Mouse (Mus musculus) myocyte (in vitro differentiated cells): ENCODE data around the gene Lamtor5. TPM values are rescaled to one million over a fixed set of nuclear protein-coding genes. Genes with fewer than 3 reads are reported as not detected.

ENCODE experiments used
- H3K27me3 ChIP-seq: one replicate; pipeline ENCODE4 v1.6.1; 2011; ENCODE audit not compliant: control insufficient read depth, insufficient read depth, insufficient read length
- H3K36me3 ChIP-seq: one replicate; pipeline ENCODE4 v1.6.1; 2011; ENCODE audit not compliant: control insufficient read depth, insufficient read depth
- H3K4me2 ChIP-seq: one replicate; pipeline ENCODE4 v1.6.1; 2011; ENCODE audit warnings: low read depth, control low read depth
- H3K4me3 ChIP-seq: one replicate; pipeline ENCODE4 v1.5.1; 2011; ENCODE audit warnings: mild to moderate bottlenecking, control low read depth, moderate library complexity
- H3K79me2 ChIP-seq: one replicate; pipeline ENCODE4 v1.6.1; 2011; ENCODE audit not compliant: control insufficient read depth, insufficient read depth
- H3ac ChIP-seq: one replicate; pipeline ENCODE4 v1.6.1; 2011; ENCODE audit not compliant: control insufficient read depth, insufficient read length
- CEBPB ChIP-seq: IDR thresholded peaks from 2 replicates; pipeline ENCODE4 v1.6.1; 2011; ENCODE audit warnings: mild to moderate bottlenecking, moderate library complexity; ENCODE audit not compliant: poor library complexity, insufficient read depth, severe bottlenecking
- E2F4 ChIP-seq: IDR thresholded peaks from one replicate; pipeline ENCODE4 v1.6.1; 2011; ENCODE audit warnings: mild to moderate bottlenecking, control low read depth, moderate library complexity; ENCODE audit not compliant: insufficient read depth
- MAX ChIP-seq: IDR thresholded peaks from one replicate; pipeline ENCODE4 v1.6.1; 2011; ENCODE audit warnings: low read depth, mild to moderate bottlenecking, control low read depth
- MYOD1 ChIP-seq, 3 experiments: IDR thresholded peaks; one replicate each; pipeline ENCODE4 v1.6.1; 2011; ENCODE audit warnings: control low read depth in 2 of 3, low read depth in 2 of 3, mild to moderate bottlenecking in 2 of 3, moderate library complexity in 1 of 3; ENCODE audit not compliant: insufficient read length in 2 of 3, control insufficient read depth in 1 of 3
- MYOG ChIP-seq, 3 experiments: IDR thresholded peaks; one replicate each; pipeline ENCODE4 v1.6.1; 2011; ENCODE audit warnings: control low read depth in 2 of 3, low read depth in 2 of 3, mild to moderate bottlenecking in 2 of 3; ENCODE audit not compliant: insufficient read length in 2 of 3, control insufficient read depth in 1 of 3, insufficient read depth in 1 of 3
- POLR2A ChIP-seq: IDR thresholded peaks from one replicate; pipeline ENCODE4 v1.6.1; 2011; ENCODE audit warnings: low read depth, mild to moderate bottlenecking, control low read depth, moderate library complexity; ENCODE audit not compliant: insufficient read length
- POLR2AphosphoS2 ChIP-seq: IDR thresholded peaks from one replicate; pipeline ENCODE4 v1.6.1; 2011; ENCODE audit warnings: low read depth, control low read depth; ENCODE audit not compliant: insufficient read length
- REST ChIP-seq: IDR thresholded peaks from one replicate; pipeline ENCODE4 v1.6.1; 2011; ENCODE audit warnings: mild to moderate bottlenecking, control low read depth, moderate library complexity; ENCODE audit not compliant: insufficient read depth, insufficient read length
- SRF ChIP-seq: IDR thresholded peaks from one replicate; pipeline ENCODE4 v1.6.1; 2011; ENCODE audit warnings: low read depth; ENCODE audit not compliant: control insufficient read depth, insufficient read length
- TCF12 ChIP-seq: IDR thresholded peaks from one replicate; pipeline ENCODE4 v1.6.1; 2011; ENCODE audit warnings: mild to moderate bottlenecking, control low read depth; ENCODE audit not compliant: poor library complexity, insufficient read depth, severe bottlenecking
- TCF3 ChIP-seq: IDR thresholded peaks from one replicate; pipeline ENCODE4 v1.6.1; 2011; ENCODE audit warnings: low read depth, control low read depth; ENCODE audit not compliant: insufficient read length
- USF1 ChIP-seq: IDR thresholded peaks from one replicate; pipeline ENCODE4 v1.6.1; 2011; ENCODE audit warnings: low read depth, mild to moderate bottlenecking, control low read depth, moderate library complexity
- polyA plus RNA-seq: library from polyadenylated mRNA; unstranded; fragments of >200 nt; fragmentation: generic; extraction: Trizol; gene quantifications from one replicate; pipeline ENCODE4 v1.2.1, GENCODE M21; 2012; ENCODE audit warnings: missing spikeins

Gene Lamtor5
- polyA plus RNA-seq, 1 experiment, result 156 TPM

DNA sequence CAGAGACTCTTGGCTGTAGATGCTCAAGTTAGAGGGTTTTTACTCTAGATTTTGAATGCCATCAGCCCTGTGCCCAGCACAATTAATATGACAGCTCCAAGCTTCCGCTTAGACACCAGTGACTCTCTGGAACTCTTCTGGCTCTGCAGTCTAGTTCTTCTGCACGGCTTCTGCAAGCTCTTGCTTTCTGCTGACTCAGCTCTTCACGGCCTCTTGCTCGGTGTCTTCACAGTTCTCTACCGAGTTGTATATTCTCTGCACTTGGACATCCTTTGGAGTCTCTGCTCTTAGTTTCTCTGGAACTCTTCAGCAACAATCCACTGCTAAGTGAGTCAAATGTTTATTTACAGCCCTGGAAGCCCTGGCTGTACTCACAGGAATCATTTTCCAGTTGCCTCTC, 24.7 kb upstream of the Lamtor5 start:
- no peak overlapping the region for H3ac ChIP-seq
- no peak for TF ChIP-seq MYOG (IDR thresholded peaks at IDR 0.05; ENCODE audit: control insufficient read depth in 1 of 3, insufficient read depth in 1 of 3, insufficient read length in 2 of 3, low read depth in 2 of 3)
- TF ChIP-seq POLR2A, result no peak
- no peak for TF ChIP-seq USF1
- no peak for TF ChIP-seq CEBPB
- no peak for TF ChIP-seq MYOD1 (IDR thresholded peaks at IDR 0.05; ENCODE audit: control insufficient read depth in 1 of 3, insufficient read length in 2 of 3, low read depth in 2 of 3)
- H3K4me2 ChIP-seq, result no peak overlapping the region
- H3K36me3 ChIP-seq, result no peaks in the 10 kb centered on the region
- no peak overlapping the region for H3K4me3 ChIP-seq
- no peaks in the 10 kb centered on the region for H3K79me2 ChIP-seq
- no peaks in the 10 kb centered on the region for H3K27me3 ChIP-seq

DNA sequence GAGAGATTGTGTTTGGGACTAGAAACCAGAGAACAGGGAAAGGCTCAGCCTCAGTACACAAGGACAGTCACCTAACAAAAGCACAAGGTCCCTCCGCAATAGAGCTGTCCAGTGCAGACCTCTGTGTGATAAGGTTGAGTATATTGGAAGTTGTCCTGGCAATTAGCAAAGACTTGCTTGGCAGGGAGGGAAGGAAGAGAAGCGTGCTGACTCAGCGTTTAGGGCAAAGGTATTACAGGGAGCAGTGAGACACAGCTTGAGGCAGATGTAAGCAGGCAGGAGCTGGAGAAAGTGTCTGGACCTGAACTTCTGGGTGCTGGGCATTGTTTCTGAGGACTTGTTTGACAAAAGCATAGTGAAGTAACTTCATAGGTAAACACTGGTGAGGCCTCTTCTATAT, 22.7 kb upstream of the Lamtor5 start:
- TF ChIP-seq CEBPB (no peak), MYOD1 (IDR thresholded peaks at IDR 0.05; ENCODE audit: control insufficient read depth in 1 of 3, insufficient read length in 2 of 3, low read depth in 2 of 3) (no peak), TCF3 (no peak), MYOG (IDR thresholded peaks at IDR 0.05; ENCODE audit: control insufficient read depth in 1 of 3, insufficient read depth in 1 of 3, insufficient read length in 2 of 3, low read depth in 2 of 3) (no peak), REST (no peak), POLR2A (no peak), SRF (no peak), TCF12 (no peak), USF1 (no peak)
- no peak overlapping the region for H3K4me3 ChIP-seq
- no peak overlapping the region for H3ac ChIP-seq
- no peaks in the 10 kb centered on the region for H3K79me2 ChIP-seq
- H3K4me2 ChIP-seq, result no peak overlapping the region
- H3K27me3 ChIP-seq, result no peaks in the 10 kb centered on the region
- H3K36me3 ChIP-seq, result no peaks in the 10 kb centered on the region

DNA sequence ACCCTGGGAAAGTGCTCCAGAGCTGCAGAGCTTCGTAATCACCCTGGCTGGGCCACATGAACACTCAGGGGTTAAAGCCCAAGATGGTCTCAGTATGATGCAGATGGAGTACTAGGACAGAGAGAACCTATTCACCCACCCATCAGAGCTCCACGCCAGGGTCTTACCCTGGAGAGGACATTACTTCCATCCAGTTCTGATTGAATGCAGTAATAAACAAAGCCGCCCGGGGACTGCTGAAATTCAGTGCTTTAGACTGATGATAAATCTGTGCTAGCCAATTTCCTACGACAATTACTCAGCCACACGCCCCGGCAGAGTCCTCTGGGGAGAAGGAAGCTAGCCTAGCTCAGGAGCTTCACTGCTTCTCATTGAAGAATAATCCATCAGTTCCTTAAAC, 21.9 kb upstream of the Lamtor5 start:
- H3K4me2 ChIP-seq, result no peak overlapping the region
- H3K36me3 ChIP-seq, result no peaks in the 10 kb centered on the region
- no peaks in the 10 kb centered on the region for H3K27me3 ChIP-seq
- no peak for TF ChIP-seq MYOD1 (IDR thresholded peaks at IDR 0.05; ENCODE audit: control insufficient read depth in 1 of 3, insufficient read length in 2 of 3, low read depth in 2 of 3)
- TF ChIP-seq CEBPB, result no peak
- no peak for TF ChIP-seq MAX
- no peak for TF ChIP-seq TCF12
- TF ChIP-seq TCF3, result no peak
- TF ChIP-seq SRF, result no peak
- TF ChIP-seq E2F4, result no peak
- TF ChIP-seq USF1, result no peak
- TF ChIP-seq POLR2AphosphoS2, result no peak
- TF ChIP-seq POLR2A, result no peak
- no peak for TF ChIP-seq MYOG (IDR thresholded peaks at IDR 0.05; ENCODE audit: control insufficient read depth in 1 of 3, insufficient read depth in 1 of 3, insufficient read length in 2 of 3, low read depth in 2 of 3)
- no peak for TF ChIP-seq REST
- no peak overlapping the region for H3ac ChIP-seq
- no peaks in the 10 kb centered on the region for H3K79me2 ChIP-seq
- no peak overlapping the region for H3K4me3 ChIP-seq

DNA sequence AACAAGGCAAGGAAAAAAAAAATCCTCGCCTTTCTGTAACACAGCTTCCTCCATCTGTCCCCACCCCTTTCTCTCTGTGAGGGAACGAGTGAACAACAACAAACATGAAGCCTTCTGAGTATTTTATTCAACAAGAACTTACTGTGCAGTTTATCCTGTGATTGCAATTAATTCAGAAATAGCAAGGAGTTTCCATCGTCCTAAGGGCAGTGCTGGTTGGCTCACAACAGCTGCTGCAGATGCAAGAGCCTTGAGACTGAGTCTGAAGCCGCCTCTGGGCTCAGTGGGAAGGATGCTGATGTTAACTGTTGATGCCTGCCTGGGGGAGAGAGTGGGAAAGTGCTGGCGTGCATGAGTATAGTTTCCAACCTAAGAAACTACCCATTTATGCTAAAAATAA, 20.7 kb upstream of the Lamtor5 start:
- H3K4me2 ChIP-seq, result no peak overlapping the region
- no peak overlapping the region for H3K4me3 ChIP-seq
- TF ChIP-seq USF1, result no peak
- no peak overlapping the region for H3ac ChIP-seq
- no peaks in the 10 kb centered on the region for H3K27me3 ChIP-seq
- H3K36me3 ChIP-seq, result no peaks in the 10 kb centered on the region
- no peaks in the 10 kb centered on the region for H3K79me2 ChIP-seq

DNA sequence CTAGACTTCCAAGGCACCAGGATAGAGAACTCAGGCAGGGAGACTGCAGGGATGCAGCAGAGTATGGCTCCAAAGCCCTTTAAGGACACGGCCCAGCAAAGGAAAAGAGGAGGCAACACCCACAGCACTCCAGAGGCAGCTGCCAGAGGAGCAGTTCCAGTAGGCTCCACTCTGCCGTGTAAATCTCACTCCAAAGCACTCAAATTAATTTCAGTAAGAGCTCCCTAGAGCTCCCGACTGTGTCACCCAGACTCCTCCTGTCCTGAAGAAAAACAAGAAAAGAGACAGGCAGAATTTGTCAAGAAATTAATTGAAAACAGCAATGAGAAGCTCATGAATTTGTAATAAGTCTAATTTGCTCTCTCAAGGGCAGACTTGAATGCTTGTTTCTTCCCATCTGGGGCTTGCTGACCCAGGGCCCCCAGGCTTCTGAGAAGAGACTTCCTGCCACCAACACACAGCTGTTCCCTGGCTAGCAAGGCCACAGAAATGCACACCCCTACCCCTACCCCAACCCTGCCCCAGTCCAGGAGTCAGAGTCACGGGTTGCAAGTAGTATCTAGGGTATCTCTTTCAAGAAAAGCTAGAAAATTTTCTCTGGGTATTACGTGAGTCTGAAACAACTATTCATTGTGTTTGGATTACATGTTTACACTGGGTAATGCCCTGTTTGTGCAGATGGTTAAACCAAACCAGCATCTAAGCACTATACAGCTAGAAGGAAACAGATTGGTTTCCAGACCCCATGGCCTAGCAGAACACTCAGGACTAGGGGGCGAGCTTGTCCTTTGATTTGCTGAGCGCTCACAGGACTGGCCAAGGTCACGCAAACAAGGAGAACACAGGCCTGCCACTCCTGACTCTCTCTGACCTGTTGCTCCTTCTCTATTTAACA, 17.5 kb upstream of the Lamtor5 start:
- H3K79me2 ChIP-seq, result no peaks in the 10 kb centered on the region
- TF ChIP-seq MYOG (IDR thresholded peaks at IDR 0.05; ENCODE audit: control insufficient read depth in 1 of 3, insufficient read depth in 1 of 3, insufficient read length in 2 of 3, low read depth in 2 of 3), result peak in 2 of 3 experiments; percentile 4 to 87
- TF ChIP-seq MYOD1 (IDR thresholded peaks at IDR 0.05; ENCODE audit: control insufficient read depth in 1 of 3, insufficient read length in 2 of 3, low read depth in 2 of 3), result peak in 2 of 3 experiments; percentile 65 to 86
- TF ChIP-seq MAX, result no peak
- TF ChIP-seq POLR2AphosphoS2, result no peak
- TF ChIP-seq REST, result no peak
- TF ChIP-seq E2F4, result no peak
- no peak for TF ChIP-seq CEBPB
- no peak for TF ChIP-seq TCF12
- TF ChIP-seq SRF, result no peak
- peak; percentile 30 for TF ChIP-seq TCF3
- no peak for TF ChIP-seq POLR2A
- TF ChIP-seq USF1, result no peak

More for the DNA sequence above, 17.5 kb upstream of the Lamtor5 start:
- H3K4me2 ChIP-seq, result peak overlapping the region; percentile 19
- H3K36me3 ChIP-seq, result no peaks in the 10 kb centered on the region
- H3K27me3 ChIP-seq, result no peaks in the 10 kb centered on the region
- no peak overlapping the region for H3ac ChIP-seq
- no peak overlapping the region for H3K4me3 ChIP-seq
